Mouse (Mus musculus) limb, embryonic 15.5 days (tissue): ENCODE results near the gene Iqgap3. TPM values are rescaled to one million over a fixed set of nuclear protein-coding genes. Genes with fewer than 3 reads are reported as not detected.

Experiments used
- ATAC-seq: fragments of 200-750 bp; cut with Nextera tagmentation; 2 replicates; pipeline ENCODE4 v1.8.0; 2017; ENCODE audit warnings: low read depth, moderate TSS enrichment; ENCODE audit not compliant: insufficient number of reproducible peaks, low FRiP score, low TSS enrichment
- H3K27ac ChIP-seq: fragments of 300-500 bp; sonication (generic); 2 replicates; pipeline ENCODE4 v1.5.1; 2015; ENCODE audit warnings: moderate library complexity, mild to moderate bottlenecking, inconsistent platforms
- H3K27me3 ChIP-seq: fragments of 300-500 bp; sonication (generic); 2 replicates; pipeline ENCODE4 v1.6.1; 2015; ENCODE audit warnings: inconsistent platforms
- H3K36me3 ChIP-seq: fragments of 300-500 bp; sonication (generic); 2 replicates; pipeline ENCODE4 v1.6.1; 2015; ENCODE audit warnings: inconsistent platforms
- H3K4me1 ChIP-seq: fragments of 300-500 bp; sonication (generic); 2 replicates; pipeline ENCODE4 v1.6.1; 2015; ENCODE audit warnings: inconsistent platforms
- H3K4me2 ChIP-seq: fragments of 300-500 bp; sonication (generic); 2 replicates; pipeline ENCODE4 v1.6.1; 2015; ENCODE audit warnings: mild to moderate bottlenecking, inconsistent platforms
- H3K4me3 ChIP-seq: fragments of 300-500 bp; sonication (generic); 2 replicates; pipeline ENCODE4 v1.5.1; 2015; ENCODE audit warnings: mild to moderate bottlenecking, inconsistent platforms
- H3K9ac ChIP-seq: fragments of 300-500 bp; sonication (generic); 2 replicates; pipeline ENCODE4 v1.6.1; 2015; ENCODE audit warnings: inconsistent platforms
- H3K9me3 ChIP-seq: fragments of 300-500 bp; sonication (generic); 2 replicates; pipeline ENCODE4 v1.6.1; 2016; ENCODE audit warnings: inconsistent platforms
- WGBS: fragments of 180-500 bp; shearing (Covaris S2); methylation state at CpG from one replicate; pipeline ENCODE4 v1.1.7; 2015; 5-methylcytosine and 5-hydroxymethylcytosine counted together
- polyA plus RNA-seq: library from polyadenylated mRNA; unstranded; fragments of >200 nt; fragmentation: Nextera tagmentation; extraction: Ambion mirVana; gene quantifications from 2 replicates; pipeline ENCODE4 v1.2.1, GENCODE M21; 2015

The Iqgap3 gene
- polyA plus RNA-seq, 1 experiment from 2014 or later: 17.8 TPM

DNA sequence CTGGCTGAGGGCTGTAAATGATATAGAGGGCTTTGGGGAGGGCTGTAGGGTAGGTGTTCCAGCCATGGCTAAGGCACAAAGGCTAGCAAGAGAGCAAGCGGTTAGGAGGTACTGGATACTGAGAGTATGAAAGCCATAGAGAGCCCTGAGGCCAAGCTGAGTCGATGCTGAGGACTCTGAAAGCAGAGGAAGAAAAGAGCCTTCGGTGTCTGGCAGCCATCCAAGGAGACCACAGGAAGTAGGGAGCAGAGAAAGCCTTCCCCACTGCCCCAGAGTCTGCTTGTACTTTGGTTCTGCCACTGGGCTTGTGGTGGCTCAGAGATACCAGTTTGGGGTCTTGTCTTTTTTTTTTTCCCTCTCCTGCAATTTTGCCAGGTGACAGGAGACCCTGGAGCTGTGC, 18.5 kb downstream of the Iqgap3 start:
- Histone ChIP-seq H3K4me2 (no peak overlapping the region), H3K27ac (no peak overlapping the region), H3K9ac (no peak overlapping the region), H3K4me3 (no peak overlapping the region), H3K4me1 (no peaks in the 10 kb centered on the region), H3K36me3 (peaks cover 85% of the 10 kb centered on the region), H3K9me3 (no peaks in the 10 kb centered on the region), H3K27me3 (no peaks in the 10 kb centered on the region)
- ATAC-seq: no peak
- 77% methylated on average over 3 of the region's 3 CpGs for WGBS

DNA sequence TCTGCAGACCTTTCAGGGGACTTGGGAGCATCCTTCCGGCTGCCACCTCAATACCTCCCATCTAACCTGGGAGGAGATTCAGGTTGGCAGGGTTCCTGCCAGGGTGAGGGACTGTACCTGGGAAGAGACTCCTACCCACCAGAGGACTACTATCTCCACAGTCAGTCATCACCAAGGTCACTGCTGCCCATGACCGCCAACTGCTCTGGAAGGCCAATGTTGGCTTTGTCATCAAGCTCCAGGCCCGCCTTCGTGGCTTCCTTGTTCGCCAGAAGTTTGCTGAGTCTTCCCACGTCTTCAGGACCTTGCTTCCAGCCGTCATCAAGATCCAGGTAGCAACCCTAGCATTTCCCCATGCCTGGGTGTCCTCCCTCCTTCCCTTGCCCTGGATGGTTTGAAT, 20.0 kb downstream of the Iqgap3 start:
- Histone ChIP-seq H3K27me3 (no peaks in the 10 kb centered on the region), H3K4me3 (no peak overlapping the region), H3K9ac (no peak overlapping the region), H3K4me2 (no peak overlapping the region), H3K36me3 (peaks cover 89% of the 10 kb centered on the region), H3K9me3 (no peaks in the 10 kb centered on the region), H3K4me1 (no peaks in the 10 kb centered on the region), H3K27ac (no peak overlapping the region)
- WGBS: 92% methylated on average over 7 of the region's 7 CpGs
- no peak for ATAC-seq

DNA sequence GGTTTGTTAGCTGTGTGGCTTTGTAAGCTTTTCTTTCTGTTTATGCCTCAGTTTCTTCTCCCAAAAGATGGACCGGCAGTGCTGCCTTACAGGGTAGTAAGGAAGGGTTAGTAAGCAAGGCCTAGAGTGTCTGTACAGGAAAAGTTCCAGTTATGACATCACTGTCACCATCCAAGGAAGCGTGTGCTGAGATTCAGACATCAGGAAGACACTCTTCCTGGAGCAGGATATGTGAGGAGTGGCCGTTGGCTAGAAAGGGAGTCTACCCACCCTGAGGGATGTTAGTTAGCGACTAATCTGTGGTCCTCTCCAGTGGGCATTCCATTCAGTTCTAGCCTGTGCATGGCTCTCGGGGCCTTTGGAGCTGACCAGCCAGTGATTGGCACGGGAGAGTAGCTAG, 20.4 kb downstream of the Iqgap3 start:
- Histone ChIP-seq H3K4me2 (no peak overlapping the region), H3K4me1 (no peaks in the 10 kb centered on the region), H3K27ac (peak overlapping the region; percentile 50; the same call in 1 of the 2 replicates), H3K9me3 (no peaks in the 10 kb centered on the region), H3K9ac (no peak overlapping the region), H3K4me3 (no peak overlapping the region), H3K27me3 (no peaks in the 10 kb centered on the region), H3K36me3 (peaks cover 89% of the 10 kb centered on the region)
- WGBS: 82% methylated on average over 6 of the region's 6 CpGs
- no peak for ATAC-seq

DNA sequence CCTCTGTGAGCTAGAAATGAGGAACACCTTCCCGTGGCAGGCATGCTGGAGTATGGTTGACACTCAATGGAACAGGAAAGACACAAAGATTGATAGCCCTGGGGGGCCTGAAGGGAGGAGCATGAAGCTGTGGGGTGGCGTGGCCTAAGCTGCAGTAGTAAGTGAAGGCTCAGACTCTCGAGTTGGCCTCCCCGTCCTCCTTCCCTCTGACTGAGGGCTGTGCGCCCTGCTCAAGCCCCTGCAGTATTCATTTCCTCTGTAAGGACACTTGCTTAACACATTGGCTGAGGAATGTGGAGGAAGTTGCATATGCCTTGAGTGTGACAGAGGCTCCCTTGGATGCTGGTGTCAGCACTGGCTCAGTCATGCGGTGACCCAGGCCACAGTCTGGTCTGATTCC, 20.8 kb downstream of the Iqgap3 start:
- no peaks in the 10 kb centered on the region for H3K27me3 ChIP-seq
- ATAC-seq: no peak
- no peak overlapping the region for H3K4me3 ChIP-seq
- H3K4me1 ChIP-seq: no peaks in the 10 kb centered on the region
- H3K36me3 ChIP-seq: peaks cover 89% of the 10 kb centered on the region
- peak overlapping the region; percentile 50; the same call in 1 of the 2 replicates for H3K27ac ChIP-seq
- no peak overlapping the region for H3K4me2 ChIP-seq
- H3K9me3 ChIP-seq: no peaks in the 10 kb centered on the region
- WGBS: 78% methylated on average over 6 of the region's 6 CpGs
- no peak overlapping the region for H3K9ac ChIP-seq

DNA sequence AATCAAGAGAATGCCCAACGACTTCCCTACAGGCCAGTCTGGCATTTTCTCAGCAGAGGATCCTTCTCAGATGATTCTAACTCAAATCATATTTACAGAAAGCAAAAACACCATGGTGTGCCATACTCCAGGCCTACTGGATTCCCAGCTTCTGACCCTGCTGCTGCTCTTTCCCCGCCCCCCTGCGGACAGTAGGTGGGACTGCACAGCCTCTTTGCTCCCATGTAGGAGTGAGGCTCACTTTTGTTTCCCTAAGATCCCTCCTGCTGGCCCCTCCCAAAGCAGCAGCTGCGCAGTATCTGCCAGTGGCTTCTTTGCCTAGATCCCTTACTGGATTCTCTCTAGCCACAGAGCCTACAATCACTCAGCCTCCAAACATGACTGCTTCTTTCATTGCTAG, 24.4 kb downstream of the Iqgap3 start:
- no peak overlapping the region for H3K4me2 ChIP-seq
- H3K9ac ChIP-seq: no peak overlapping the region
- no peak overlapping the region for H3K27ac ChIP-seq
- 90% methylated on average over 4 of the region's 4 CpGs for WGBS
- no peak for ATAC-seq
- no peaks in the 10 kb centered on the region for H3K9me3 ChIP-seq
- peaks cover 95% of the 10 kb centered on the region for H3K36me3 ChIP-seq
- no peaks in the 10 kb centered on the region for H3K27me3 ChIP-seq
- H3K4me3 ChIP-seq: no peak overlapping the region
- no peaks in the 10 kb centered on the region for H3K4me1 ChIP-seq

DNA sequence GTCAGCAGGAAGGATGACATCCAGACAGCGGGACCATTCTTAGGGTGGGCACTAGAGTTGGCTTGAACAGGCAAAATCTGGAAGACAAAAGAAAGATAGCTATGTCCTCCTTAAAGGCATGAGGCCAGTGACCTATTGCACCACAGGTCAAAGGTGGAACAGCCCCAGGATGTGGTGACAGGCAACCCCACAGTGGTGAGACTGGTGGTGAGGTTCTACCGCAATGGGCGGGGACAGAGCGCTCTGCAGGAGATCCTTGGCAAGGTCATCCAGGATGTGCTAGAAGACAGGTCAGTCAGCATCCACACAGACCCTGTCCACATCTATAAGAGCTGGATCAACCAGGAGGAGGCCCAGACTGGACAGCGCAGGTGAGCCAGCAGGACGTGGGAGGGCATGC, 27.4 kb downstream of the Iqgap3 start:
- H3K4me1 ChIP-seq: no peaks in the 10 kb centered on the region
- no peaks in the 10 kb centered on the region for H3K27me3 ChIP-seq
- no peak overlapping the region for H3K9ac ChIP-seq
- ATAC-seq: no peak
- no peaks in the 10 kb centered on the region for H3K9me3 ChIP-seq
- H3K36me3 ChIP-seq: peaks cover 92% of the 10 kb centered on the region
- H3K4me3 ChIP-seq: no peak overlapping the region
- no peak overlapping the region for H3K4me2 ChIP-seq
- WGBS: 97% methylated on average over 6 of the region's 6 CpGs
- H3K27ac ChIP-seq: no peak overlapping the region

GRCm38 (mm10) chr3:88114396-88114795, 32.6 kb downstream of the Iqgap3 start:
- WGBS: 90% methylated on average over 12 of the region's 12 CpGs
- Histone ChIP-seq H3K4me2 (no peak overlapping the region), H3K27ac (no peak overlapping the region), H3K27me3 (no peaks in the 10 kb centered on the region), H3K36me3 (peaks cover 93% of the 10 kb centered on the region), H3K4me1 (no peaks in the 10 kb centered on the region), H3K9me3 (no peaks in the 10 kb centered on the region), H3K9ac (no peak overlapping the region), H3K4me3 (no peak overlapping the region)
- no peak for ATAC-seq

GRCm38 (mm10) chr3:88120117-88120651, 38.4 kb downstream of the Iqgap3 start:
- WGBS: 84% methylated on average over 19 of the region's 19 CpGs
- no peak overlapping the region for H3K9ac ChIP-seq

GRCm38 (mm10) chr3:88121164-88122131, 39.7 kb downstream of the Iqgap3 start:
- H3K27ac ChIP-seq: no peak overlapping the region
- no peak overlapping the region for H3K4me2 ChIP-seq
- no peaks in the 10 kb centered on the region for H3K27me3 ChIP-seq
- no peak for ATAC-seq
- H3K9ac ChIP-seq: no peak overlapping the region
- H3K4me3 ChIP-seq: no peak overlapping the region
- no peaks in the 10 kb centered on the region for H3K4me1 ChIP-seq
- WGBS: 67% methylated on average over 14 of the region's 14 CpGs
- no peaks in the 10 kb centered on the region for H3K9me3 ChIP-seq
- H3K36me3 ChIP-seq: peaks cover 42% of the 10 kb centered on the region

More at GRCm38 (mm10) chr3:88120117-88120651, 38.4 kb downstream of the Iqgap3 start:
- no peak for ATAC-seq
- Histone ChIP-seq H3K27ac (no peak overlapping the region), H3K4me2 (no peak overlapping the region), H3K27me3 (no peaks in the 10 kb centered on the region), H3K4me1 (no peaks in the 10 kb centered on the region), H3K36me3 (peaks cover 52% of the 10 kb centered on the region), H3K4me3 (no peak overlapping the region), H3K9me3 (no peaks in the 10 kb centered on the region)

- Histone ChIP-seq H3K36me3 (peaks cover 8% of the 10 kb centered on the region; the same call in 1 of the 2 replicates), H3K27me3 (no peaks in the 10 kb centered on the region), H3K4me3 (no peak overlapping the region), H3K9me3 (no peaks in the 10 kb centered on the region), H3K4me2 (no peak overlapping the region), H3K27ac (no peak overlapping the region), H3K9ac (no peak overlapping the region), H3K4me1 (no peaks in the 10 kb centered on the region)
- 72% methylated on average over 4 of the region's 4 CpGs for WGBS
- no peak for ATAC-seq
Observed at GRCm38 (mm10) chr3:88125195-88125594, 43.4 kb downstream of the Iqgap3 start.

DNA sequence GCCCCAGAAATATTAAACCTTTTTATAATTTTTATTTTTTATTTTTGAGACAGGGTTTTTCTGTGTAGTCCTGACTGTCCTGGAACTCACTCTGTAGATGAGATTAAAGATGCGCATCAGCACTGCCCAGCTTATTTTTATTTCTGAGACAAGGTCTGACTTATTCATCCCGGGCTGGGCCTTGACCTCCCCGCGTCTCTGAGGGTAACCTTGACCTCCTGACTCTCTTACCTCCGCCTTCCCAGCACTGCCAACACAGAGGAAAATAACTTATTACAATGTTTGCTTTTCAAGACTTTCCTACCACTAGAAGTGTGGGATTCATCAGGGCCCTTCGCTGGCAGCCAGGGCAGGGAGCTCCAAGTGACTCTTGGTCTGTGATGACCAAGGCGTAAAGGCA, 44.4 kb downstream of the Iqgap3 start:
- Histone ChIP-seq H3K27me3 (no peaks in the 10 kb centered on the region), H3K4me1 (no peaks in the 10 kb centered on the region), H3K36me3 (no peaks in the 10 kb centered on the region), H3K9ac (no peak overlapping the region), H3K4me3 (no peak overlapping the region), H3K27ac (no peak overlapping the region), H3K4me2 (no peak overlapping the region), H3K9me3 (no peaks in the 10 kb centered on the region)
- WGBS: 86% methylated on average over 7 of the region's 7 CpGs
- ATAC-seq: no peak

DNA sequence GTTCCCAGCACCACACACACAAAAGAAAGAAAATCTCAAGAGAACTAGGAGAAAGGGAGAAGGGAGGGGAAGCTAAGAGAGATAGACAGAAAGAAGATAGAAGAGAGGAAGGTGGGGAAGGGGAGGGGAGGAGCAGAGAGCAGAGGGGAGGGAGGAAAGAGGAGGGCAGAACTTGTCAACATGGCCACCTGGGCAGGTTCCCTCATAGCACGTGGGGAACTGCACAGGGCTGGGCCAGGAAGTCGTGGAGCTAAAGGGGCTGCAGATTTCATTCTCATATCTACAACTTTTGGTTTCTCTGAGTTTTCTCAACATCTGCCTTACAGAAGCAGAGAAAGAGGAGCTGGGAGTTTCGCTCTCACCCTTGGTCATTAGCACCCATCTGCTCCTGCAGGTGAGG, 45.9 kb downstream of the Iqgap3 start:
- WGBS: 72% methylated on average over 3 of the region's 3 CpGs
- ATAC-seq: no peak

More for the DNA sequence above, 45.9 kb downstream of the Iqgap3 start:
- Histone ChIP-seq H3K27ac (no peak overlapping the region), H3K27me3 (no peaks in the 10 kb centered on the region), H3K9me3 (no peaks in the 10 kb centered on the region), H3K36me3 (no peaks in the 10 kb centered on the region), H3K4me2 (no peak overlapping the region), H3K9ac (no peak overlapping the region), H3K4me3 (no peak overlapping the region), H3K4me1 (no peaks in the 10 kb centered on the region)
